Mouse (Mus musculus) adrenal gland, postnatal 4 days (tissue): Measurements from ENCODE around the gene Acsf3. TPM values are rescaled to one million over a fixed set of nuclear protein-coding genes. Genes with fewer than 3 reads are reported as not detected.

Experiments
- DNase-seq, 2 experiments: peaks; one replicate each; pipeline ENCODE4 v3.0.0; 2021 to 2022; ENCODE audit warnings: low spot score in 2 of 2, mixed read lengths in 2 of 2
- total RNA-seq, 2 experiments: library from RNA; stranded (reverse); gene quantifications; 2 replicates each; pipeline ENCODE4 v1.2.3; 2021

Gene Acsf3
- total RNA-seq, 2 experiments from 2014 or later = 34.0 to 35.8 TPM

DNA sequence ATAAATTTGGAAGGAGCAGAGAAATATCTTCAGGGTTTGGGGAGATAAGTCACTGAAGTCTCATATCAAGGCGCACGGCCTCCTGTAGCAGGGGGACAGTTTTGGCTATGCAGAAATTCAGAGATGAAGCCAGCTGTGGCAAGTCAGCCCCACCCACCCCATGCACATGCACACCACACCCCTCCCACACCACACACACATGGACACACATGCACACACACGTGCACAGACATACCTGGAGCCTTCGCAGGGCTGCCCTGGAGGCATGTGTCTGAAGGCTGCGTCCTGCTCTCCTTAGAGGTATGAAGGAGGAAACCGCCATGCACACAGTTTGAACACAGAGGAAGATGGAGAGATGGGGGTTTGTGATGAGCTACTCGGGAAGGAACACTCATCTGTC is 15.2 kb upstream of the Acsf3 start:
- DNase-seq = no peak

DNA sequence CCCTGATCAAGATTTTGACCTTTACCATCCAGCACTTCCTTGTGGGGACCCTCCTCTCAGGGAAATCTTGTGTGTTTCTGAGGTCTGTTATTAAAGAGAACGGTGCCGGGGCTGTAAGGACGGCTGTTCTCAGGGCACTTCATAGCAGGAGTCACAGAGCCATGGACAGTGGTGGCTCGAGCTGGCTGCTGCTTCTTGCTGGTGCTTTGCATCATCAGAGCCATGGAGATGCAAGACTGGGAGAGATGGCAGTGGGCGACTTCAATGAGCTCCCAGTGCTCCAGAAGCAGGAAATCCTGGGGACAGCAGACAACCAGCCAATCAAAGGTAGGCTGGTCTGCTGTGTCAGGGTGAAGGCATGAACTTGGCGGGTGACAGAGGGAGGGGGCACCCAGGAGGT is 14.2 kb upstream of the Acsf3 start:
- DNase-seq = no peak

DNA sequence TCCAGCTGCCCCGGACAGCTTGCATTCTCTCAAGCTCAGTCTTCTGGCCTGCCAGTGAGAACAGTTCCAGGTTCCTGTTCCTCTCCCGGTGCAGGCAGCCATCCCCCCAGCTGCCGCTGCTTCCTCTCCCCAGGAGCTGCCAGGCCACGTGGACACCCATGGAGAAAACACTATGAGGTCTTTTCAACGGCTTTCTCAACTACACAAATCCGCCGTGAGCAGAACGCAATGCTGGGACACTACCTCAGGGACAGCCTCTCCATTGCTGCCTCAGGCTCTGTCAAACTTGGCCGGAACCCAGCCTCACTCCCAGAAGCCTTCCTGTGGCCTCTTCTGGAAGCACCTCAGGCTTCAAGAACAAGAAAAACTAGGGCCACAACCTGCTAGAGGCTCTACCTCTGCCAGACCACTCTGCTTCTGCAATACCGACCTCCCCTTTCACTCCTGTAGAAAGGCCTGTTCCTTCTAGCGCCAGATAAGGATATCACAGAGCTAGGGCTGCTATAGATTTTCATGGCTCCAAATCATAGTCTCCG is 12.5 kb upstream of the Acsf3 start:
- DNase-seq = no peak

DNA sequence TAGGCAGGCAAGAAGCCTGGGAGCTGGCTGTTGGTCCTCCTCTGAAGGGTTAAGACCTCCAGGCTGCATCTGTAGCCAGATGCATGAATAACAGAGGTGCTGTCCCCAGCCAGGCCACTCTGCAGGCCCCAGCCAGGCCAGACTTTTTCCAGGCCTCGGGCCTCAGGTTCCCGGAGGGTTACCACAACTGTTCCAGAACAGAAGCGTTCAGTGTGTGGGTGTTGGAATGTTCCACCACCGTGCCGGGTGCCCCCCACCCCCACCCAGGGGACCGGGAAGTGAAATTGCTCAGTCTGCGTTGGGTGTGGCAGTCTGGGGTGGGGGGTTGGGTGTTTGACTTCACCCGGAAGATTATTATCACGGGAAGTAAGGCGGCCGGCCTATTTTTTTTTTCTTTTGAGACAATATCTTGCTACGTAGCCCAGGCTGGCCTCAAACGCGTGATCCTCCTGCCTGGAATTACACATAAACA is 12.0 kb upstream of the Acsf3 start:
- no peak for DNase-seq

DNA sequence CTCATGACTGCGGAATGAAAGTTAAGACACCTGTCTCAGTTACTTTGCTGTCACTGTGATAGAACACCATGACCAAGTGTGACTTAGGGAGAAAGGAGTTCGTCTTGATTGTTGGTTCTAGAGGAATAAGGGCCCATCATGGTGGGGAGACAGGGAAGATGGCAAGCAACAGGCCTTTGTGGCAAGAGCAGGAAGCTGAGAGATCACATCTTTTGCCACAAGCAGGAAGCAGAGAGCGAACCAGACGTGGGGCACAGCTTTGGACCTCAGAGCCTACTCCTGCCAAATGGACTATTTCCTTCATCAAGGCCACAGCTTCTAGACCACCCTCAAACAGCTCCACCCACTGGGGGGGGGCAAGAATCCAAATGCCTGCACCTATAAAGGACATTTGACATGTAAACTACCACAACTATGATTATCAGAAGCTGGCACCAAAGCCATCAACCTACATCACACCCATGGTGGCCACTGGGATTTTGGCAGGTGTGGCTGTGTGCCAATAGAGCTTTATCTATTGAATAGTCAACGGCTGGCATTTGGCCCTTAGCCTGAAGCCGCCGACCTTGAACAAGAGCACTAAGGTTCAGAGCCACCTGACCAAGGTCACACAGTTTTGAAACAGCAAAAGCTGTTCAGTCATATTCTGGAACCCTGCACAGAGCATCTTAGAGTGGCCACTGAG is 10.4 kb upstream of the Acsf3 start:
- DNase-seq = no peak

DNA sequence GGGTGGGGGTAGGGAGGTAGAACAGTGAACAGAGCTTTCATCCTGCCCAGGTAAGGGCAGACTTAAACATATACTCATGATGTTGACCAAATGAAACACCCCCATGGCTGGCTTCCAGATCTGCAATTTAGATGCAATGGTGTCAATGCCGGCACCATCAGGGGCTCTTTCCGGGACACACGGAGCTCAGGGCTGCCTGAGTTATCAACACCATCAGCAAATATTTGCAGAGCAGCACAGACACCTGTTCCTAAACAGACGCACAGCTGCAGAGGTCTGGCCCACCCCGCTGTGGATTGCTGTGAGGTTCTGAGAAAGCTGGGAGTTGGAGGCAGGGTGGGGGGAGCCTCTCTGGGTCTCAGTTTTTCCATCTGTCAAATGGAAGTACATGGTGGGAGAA is 9.1 kb upstream of the Acsf3 start:
- no peak for DNase-seq

DNA sequence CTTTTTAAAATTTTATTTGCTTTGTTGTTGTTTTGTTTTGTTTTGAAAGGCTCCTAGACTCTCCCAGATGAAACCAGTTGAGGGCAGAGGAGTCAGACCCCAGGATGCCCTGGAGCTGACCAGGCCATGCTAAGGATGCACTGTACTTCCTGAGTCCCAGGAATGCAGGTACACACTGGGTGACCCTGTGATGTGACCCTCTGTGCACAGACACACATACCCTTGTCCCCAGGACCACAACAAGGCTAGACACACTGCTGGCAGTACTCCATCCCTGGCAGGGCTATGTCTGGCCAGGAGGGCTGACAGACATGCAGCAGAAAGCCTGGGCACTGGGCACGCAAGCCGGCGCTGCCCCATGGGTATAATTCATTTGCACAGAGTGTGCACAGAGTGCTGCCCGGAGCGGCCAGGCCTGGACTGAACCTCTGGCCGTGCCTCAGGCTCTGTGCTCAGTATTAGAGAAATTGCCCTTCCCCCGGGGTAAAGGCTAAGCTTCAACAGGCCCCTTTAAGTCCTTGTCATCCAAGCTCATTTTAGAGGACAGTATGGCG is 8.6 kb upstream of the Acsf3 start:
- DNase-seq = no peak

DNA sequence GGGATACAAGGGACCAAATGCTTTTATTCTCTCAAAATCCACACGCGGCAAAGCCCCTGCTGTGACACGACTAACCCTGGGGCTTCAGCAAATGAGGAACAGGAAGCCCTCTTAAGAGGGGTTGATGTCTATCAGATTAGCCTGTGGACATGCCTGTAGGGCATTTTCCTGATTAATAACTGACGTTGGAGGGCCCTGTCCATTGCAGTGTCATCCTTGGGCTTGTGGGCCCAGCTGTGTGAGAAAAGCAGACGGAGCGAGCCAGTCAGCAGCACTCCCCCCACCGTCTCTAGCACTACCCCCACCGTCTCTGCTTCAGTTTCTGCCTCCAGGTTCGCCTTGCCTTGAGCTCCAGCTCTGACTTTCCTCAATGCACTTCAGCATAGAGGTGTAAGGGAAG is 8.1 kb upstream of the Acsf3 start:
- DNase-seq = no peak

DNA sequence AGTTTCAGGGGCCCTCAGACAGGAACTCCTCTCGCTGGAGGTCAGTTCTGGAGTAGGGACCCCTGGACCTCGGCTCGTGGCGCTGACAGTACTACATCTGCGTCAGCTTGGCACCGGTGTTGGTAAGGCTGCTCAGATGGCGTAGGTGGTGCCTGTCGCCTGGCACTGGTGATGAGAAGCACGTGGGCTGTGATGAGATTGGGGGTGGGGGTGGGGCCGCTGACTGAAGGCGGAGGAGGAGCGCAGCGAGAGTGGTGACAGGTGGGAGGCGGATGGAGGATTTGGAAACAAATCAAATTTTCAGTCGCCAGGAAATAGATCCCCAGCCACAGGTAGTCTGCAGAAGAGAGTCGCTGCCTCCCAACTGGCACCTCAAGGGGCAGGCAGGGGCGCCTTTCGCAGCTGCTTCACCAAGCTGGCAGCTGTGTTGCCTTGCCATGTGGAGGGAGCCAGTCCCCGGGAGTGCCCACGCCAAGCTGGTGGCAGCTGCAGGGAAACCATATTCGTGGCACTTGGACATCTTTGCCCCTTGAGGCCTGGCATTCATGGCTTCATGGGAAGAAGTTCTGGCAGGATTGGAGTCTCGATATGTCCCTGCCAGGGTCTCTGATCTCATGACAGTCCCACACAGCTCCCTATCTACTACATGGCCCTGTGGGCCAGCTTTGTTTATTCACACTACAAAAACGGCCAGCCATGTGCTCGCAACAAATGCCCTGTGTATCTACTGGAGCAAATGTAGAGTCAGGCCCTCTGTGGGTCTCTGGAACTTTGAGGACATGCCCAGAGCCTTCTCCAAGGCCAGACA is 5.8 kb upstream of the Acsf3 start:
- DNase-seq = no peak

DNA sequence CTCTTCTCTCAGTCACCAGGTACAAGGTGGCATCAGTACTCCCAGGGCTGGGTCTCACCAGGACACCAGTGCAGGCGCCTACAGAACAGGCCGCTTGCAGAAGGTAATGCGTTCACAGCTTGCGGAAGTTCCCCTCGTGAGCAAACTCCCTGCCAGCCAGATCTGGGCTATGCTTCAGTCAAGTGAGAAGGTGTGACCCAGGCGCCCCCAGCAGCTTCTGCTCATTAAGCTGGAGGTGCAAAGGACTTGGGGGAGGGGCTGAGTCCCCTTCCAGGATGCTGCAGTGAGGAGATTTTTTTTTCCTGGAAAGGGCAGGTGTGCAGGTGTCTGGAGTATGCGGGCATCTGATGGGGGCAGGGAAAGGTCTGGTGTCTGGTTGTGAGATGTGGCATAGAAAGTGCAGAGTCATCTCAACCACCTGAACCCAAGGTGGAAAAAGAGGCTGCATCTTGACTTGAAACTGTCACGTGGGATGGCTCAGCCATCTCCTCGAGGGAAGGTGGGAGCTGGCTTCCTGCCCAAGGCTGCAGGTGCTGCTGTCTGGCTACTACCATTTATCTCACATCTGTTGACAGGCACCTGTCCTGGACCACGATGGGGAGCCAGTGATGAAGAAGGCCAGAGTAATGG is 2.7 kb upstream of the Acsf3 start:
- no peak for DNase-seq

DNA sequence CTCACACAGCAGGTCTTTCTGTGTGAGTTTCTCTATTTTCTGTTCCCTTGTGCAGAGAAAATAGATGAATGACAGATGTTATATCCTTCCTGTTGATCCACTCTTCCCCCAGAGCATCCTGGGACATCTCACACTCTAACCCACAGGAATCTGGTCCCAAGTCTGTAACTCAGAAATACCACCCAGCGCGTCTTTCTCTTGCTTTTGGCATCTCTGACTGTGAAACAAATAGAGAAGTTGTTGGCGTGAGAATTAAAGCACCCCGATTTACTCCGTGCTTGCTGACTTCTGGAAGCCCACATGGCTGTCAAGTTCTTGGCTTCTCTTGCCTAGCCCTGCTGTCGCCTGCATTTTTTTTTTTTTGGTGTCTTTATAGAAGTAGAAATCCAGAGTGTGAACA is 2.4 kb downstream of the Acsf3 start:
- DNase-seq = no peak

DNA sequence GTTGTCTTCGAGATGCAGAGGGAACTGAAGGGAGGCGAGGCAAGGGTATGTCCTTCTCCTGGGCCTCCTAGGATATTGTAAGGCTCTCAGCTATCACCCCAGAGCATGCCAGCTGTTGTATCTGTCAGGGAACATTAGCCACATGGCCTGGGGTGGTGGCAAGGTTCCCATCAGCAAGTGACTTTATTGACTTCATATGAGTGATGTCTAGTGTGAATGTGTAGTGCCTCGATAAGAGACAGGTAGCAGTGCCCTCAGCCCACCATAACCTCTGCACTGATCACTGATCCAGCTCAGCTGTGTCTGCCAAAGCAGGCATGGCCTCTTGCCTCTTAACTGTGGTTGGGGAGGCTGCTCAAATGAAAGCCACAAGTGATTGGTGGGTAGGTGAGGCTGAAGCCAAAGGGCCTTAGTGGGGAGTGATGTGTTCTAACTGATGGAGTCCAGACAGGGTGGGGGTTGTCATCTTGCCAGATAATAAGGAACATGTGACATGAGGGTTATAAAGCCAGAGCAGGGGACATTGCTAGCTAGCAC is 3.5 kb downstream of the Acsf3 start:
- no peak for DNase-seq

DNA sequence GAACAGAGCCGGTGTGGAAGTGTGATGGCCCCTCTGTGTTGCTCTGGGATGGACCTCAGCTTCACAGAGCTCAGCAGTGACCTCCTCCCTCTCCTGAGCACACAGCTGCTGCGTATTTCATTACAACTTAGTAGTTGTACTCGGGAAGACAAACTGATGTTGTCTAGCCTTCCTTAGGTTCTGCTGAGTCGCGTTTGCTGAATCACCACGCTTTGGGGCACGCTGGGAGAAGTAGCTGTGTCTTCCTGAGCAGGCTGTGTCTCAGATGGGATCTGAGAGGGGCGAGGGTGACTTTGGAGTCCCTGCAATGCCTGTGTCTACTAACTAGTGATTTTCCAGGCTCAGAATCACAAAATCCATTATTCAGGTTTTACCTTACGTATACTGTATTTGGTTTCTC is 4.0 kb downstream of the Acsf3 start:
- no peak for DNase-seq

DNA sequence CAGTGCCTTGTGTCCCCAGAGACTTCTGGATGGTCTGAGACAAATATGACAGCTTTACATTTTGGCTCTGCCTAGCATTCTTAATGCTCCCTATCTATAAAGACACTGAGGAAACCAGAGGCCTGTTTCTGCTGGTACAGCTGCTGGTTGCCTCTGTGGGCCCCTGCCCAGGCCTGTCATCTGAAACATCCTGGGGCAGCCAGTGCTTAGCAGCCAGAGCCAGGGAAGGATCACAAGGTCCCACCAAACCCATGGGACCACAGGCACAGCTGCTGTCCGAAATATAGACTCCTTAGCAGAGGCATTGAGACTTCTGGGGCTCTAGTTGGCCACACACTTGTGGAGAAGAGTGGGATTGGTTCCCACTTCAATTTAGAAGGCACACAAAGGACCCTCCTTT is 9.5 kb downstream of the Acsf3 start:
- DNase-seq = no peak

DNA sequence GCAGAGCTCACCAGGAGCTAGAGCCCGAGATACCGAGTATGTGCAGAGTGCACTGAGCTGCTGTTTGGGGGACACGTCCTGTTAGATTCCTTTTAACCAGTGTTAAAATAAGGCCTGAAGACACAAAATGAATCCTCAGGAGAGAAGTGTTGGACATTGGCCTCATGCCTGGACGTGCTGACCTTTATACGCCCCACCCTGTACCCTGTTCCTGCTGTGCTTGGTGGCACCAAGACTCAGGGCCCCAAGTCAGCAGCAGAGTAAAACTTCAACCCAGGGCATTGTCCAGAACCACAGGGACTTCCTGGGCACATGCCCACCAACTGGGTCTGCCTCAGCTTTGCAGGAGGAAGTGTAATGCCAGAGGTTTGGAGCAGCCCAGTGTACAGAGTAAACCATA is 14.5 kb downstream of the Acsf3 start:
- DNase-seq = no peak

DNA sequence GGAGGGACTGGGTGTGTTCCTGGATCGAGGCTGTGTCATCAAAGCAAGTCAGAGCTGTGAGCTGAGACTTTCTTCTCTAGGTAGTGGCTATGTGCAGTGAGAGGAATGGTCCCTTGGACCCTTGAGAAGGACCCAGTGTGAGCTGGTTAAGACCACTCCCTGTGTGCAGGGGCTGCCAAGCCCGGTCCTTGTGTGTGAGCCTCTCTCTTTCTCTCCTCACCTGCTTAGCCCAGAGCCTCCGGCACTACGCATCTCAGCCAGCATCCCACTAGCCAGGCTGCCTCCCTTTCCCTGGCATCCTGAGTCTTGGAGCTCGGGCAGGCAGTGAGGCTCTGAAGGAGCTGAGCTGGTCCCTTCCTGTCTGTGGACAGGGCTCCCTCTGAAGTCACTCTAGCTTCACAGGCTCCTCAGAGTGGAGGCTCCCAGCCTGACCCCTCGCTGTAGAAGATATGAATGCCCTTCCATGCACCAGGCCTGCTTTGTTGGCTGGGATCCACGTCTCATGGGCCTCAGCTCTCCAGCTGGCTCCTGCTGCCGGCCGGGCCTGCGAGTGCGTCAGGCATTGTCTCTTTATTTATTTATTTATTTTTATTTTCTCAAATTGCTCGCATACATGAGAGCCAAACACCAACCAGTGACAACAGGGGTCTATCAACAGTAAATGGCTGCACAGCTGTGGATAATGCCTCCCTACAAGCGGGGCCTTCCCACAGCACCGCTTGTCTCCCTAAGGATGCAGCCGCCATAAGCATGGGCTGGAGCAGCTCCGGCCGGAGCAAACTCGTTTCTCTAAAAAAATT is 18.3 kb downstream of the Acsf3 start:
- DNase-seq = no peak

DNA sequence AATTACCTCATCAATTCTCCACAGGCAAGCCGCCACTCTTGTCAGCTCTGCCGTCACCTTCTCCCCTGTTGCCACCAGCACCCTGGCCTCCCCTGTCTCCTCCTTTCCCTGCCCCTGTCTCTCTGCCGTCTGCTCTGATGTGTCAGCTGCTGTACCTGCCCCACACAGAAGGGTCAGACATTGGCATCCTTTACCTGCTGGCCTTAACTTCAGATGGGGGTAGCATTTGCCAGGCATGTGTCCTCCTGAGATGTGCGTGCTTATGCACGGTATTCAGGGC is 18.8 kb downstream of the Acsf3 start:
- DNase-seq = no peak

DNA sequence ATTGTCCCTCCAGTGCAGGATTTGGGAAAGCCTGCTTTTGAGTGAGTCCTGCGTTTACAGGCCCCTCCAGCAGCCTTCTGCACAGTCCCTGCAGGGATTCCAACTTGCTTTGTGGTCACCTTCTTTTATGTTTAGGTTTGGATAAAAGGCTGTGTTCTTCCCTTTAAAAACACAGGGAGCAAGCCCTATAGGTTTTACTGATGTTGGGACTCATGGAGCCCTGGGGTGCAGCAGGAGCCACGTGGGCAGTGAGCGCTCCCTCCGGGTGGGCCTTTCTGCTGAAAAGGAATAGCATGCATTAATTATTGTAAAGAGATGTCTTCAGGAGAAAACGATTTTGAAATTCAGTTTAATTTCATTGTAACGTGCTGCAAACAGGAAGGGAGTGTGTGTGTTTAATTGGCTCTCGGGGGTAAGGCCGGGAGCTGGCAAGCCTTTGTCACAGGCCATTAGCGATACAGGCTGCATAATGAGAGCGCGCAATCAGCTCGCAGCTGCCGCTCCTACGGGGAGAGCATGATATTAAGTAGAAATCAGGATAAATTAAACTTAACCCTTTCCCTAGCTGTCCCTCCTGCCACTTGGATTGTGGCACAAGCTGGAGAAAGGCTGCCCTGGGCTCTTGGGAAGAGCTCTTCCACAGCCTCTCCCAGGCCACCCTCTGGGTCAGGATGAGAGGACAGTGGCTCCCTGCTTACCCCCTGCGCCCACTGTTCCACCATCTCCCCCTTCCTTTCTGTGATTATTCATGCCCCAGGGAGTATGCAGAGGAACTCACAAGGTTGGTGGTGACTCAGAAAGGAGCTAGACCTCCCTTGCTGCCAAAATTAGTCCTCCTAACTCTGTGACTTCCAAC is 28.8 kb downstream of the Acsf3 start:
- DNase-seq = no peak

DNA sequence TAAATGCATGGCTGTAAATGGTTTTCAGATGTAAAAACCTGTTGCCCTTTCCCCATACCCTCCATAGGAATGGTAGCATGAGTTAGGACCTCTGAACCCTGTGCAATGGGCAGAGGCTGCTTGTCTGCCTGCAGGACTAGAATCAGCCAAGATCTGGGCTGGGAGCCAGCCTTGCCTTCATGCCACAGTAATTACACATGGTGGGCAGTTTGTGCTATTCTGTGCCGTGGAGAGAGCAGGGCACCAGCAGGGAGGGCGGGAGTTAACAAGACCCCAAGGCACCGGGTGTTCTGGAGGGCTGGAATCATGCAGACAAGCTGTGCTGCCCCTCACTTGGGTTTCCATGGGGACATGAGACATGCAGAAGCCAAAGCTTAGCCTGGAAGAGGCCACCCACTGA is 30.1 kb downstream of the Acsf3 start:
- no peak for DNase-seq

DNA sequence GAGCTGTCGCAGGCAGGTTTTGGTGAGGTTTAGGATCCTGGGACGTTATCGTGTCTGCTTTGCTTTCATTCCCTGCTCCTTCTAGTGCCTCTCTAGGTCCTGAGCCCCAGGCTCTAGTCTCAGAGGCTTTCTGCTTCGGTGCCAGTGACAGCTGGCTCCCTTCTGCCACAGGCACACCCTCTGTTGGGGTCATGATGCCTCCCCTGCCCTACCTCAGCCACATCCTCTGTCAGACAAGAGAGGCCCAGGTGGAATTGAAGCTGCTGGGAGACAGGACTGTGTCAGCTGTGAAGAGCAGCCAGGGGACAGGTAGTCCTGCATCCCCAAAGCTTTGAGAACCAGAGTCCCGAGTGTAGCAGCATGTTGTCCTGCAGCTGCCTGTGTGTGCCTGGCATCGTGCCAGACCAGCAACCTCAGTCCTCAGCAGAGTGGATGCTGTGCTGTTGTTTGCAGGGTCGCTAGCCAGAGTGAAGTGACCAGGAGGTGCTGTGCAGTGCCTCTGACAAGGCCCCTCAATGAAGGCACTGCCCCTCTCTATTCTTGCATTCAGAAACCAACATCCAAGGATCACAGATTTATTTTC is 31.8 kb downstream of the Acsf3 start:
- DNase-seq = no peak
